Mouse (Mus musculus) forebrain, postnatal 0 days (tissue): ENCODE data around the gene Hist2h2aa1. TPM values are rescaled to one million over a fixed set of nuclear protein-coding genes. Genes with fewer than 3 reads are reported as not detected.

Experiments used
- ATAC-seq: fragments of 200-750 bp; cut with Nextera tagmentation; 2 replicates; pipeline ENCODE4 v1.8.0; 2017; ENCODE audit warnings: mild to moderate bottlenecking, moderate library complexity
- DNase-seq: peaks from one replicate; pipeline ENCODE4 v3.0.0-alpha.2; 2015
- H3K27ac ChIP-seq: fragments of 300-500 bp; sonication (generic); 2 replicates; pipeline ENCODE4 v1.5.1; 2014; ENCODE audit warnings: low read depth, mild to moderate bottlenecking, antibody characterized with exemption, low read length, moderate library complexity, mixed read lengths
- H3K27me3 ChIP-seq: fragments of 300-500 bp; sonication (generic); 2 replicates; pipeline ENCODE4 v1.6.1; 2014; ENCODE audit warnings: mild to moderate bottlenecking, low read length, mixed read lengths; ENCODE audit not compliant: insufficient read depth
- H3K36me3 ChIP-seq: fragments of 300-500 bp; sonication (generic); 2 replicates; pipeline ENCODE4 v1.6.1; 2014; ENCODE audit warnings: mild to moderate bottlenecking, moderate library complexity; ENCODE audit not compliant: insufficient read depth
- H3K4me1 ChIP-seq: fragments of 300-500 bp; sonication (generic); 2 replicates; pipeline ENCODE4 v1.6.1; 2014; ENCODE audit warnings: antibody characterized with exemption; ENCODE audit not compliant: insufficient read depth
- H3K4me2 ChIP-seq: fragments of 300-500 bp; sonication (generic); 2 replicates; pipeline ENCODE4 v1.6.1; 2014; ENCODE audit warnings: low read depth, mild to moderate bottlenecking, moderate library complexity
- H3K4me3 ChIP-seq: fragments of 300-500 bp; sonication (generic); 2 replicates; pipeline ENCODE4 v1.5.1; 2014; ENCODE audit warnings: low read depth, low read length, mixed read lengths
- H3K9ac ChIP-seq: fragments of 300-500 bp; sonication (generic); 2 replicates; pipeline ENCODE4 v1.6.1; 2014; ENCODE audit warnings: mild to moderate bottlenecking
- H3K9me3 ChIP-seq: fragments of 300-500 bp; sonication (generic); 2 replicates; pipeline ENCODE4 v1.6.1; 2016; ENCODE audit warnings: low read length
- CTCF ChIP-seq: sonication (generic); IDR thresholded peaks from 2 replicates; pipeline ENCODE4 v1.5.1; 2016; ENCODE audit warnings: antibody characterized with exemption, control low read depth, low read depth
- WGBS: fragments of 180-500 bp; shearing (Covaris S2); extraction: QIAGEN DNeasy Blood & Tissue Kit; methylation state at CpG from one replicate; pipeline ENCODE4 v1.1.7; 2014; 5-methylcytosine and 5-hydroxymethylcytosine counted together
- polyA plus RNA-seq: library from polyadenylated mRNA; unstranded; fragments of >200 nt; fragmentation: Nextera tagmentation; extraction: Ambion mirVana; gene quantifications from 2 replicates; pipeline ENCODE4 v1.2.1, GENCODE M21; 2015
- total RNA-seq: library from RNA; depleted of rRNA; stranded (reverse); fragments of >200 nt; gene quantifications from 2 replicates; pipeline ENCODE4 v1.2.3, GENCODE M21; 2014

Gene Hist2h2aa1
- total and polyA plus RNA-seq, 2 experiments from 2014 or later, result 23.3 to 906 TPM

DNA sequence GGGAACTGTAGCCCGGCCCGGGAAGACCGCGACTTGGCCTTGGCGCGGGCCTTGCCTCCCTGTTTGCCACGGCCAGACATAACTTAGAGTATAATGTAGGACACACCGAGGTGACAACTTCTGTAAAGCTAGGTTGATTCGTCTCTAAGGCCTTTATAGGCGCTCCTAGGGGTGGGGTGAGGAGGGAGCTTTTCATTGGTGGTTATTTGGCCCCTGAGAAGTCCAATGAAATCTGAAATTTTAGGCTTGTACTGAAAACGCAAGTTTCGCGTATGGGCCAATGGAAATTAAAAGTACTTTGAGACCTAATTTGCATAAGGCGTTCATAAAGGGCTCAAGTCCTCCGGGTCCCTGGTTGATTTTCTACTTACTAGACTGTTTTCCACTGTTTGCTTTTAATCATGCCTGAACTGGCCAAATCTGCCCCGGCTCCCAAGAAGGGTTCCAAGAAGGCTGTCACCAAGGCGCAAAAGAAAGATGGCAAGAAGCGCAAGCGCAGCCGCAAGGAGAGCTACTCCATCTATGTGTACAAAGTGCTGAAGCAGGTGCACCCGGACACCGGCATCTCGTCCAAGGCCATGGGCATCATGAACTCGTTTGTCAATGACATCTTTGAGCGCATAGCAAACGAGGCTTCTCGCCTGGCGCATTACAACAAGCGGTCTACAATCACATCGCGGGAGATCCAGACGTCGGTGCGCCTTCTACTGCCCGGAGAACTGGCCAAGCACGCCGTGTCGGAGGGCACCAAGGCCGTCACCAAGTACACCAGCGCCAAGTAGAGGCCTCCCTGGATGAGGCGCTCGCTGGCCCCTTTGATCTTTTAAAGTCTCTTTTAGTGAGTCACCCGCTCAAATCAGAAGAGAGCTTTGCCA, 24.3 kb upstream of the Hist2h2aa1 start, which contains the start of the genes Hist2h2ac and Hist2h2be:
Hist2h2ac (minus strand) TSS at position 116 of the 875 bp plus-strand sequence.
Hist2h2be (plus strand) TSS at position 355 of the 875 bp plus-strand sequence.
- DNase-seq, result peak; percentile 92
- Histone ChIP-seq H3K27ac (peak within 1 kb of the TSS; percentile 92), H3K4me1 (peaks cover 10% of the 10 kb centered on the region), H3K9me3 (no peaks in the 10 kb centered on the region), H3K4me3 (peak within 1 kb of the TSS; percentile 63), H3K27me3 (no peaks in the 10 kb centered on the region), H3K4me2 (peak within 1 kb of the TSS; percentile 80), H3K9ac (peak within 1 kb of the TSS; percentile 69), H3K36me3 (no peaks in the 10 kb centered on the region)
- TF ChIP-seq CTCF, result no peak
- under 1% methylated on average over 43 of the region's 43 CpGs for WGBS
- ATAC-seq, result peak; percentile 84

DNA sequence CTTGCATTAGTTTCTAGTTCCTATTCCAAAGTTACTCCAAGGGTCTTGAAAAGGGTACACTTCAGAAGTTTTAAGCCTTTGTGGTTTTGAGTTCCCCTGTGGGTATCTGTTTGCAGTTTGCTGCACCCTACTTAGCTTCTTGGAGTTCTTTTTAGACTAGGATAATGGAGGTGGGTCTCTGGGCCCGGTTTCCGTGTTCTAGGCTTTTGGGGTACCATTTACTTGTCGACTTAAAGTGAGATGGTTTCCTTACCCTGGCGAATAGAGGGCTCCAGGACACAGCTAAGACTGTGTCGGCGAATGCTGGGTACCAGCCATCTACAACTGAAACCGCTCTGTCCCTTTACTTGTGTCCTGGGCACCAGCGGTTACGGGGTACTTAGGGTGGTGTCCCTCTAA, 23.7 kb upstream of the Hist2h2aa1 start:
- Histone ChIP-seq H3K9me3 (no peaks in the 10 kb centered on the region), H3K36me3 (no peaks in the 10 kb centered on the region), H3K27me3 (no peaks in the 10 kb centered on the region), H3K9ac (peak overlapping the region; percentile 69), H3K4me1 (peaks cover 10% of the 10 kb centered on the region), H3K4me2 (peak overlapping the region; percentile 80), H3K27ac (peak overlapping the region; percentile 92), H3K4me3 (peak overlapping the region; percentile 63)
- no peak for ATAC-seq
- 9% methylated on average over 9 of the region's 9 CpGs for WGBS
- no peak for TF ChIP-seq CTCF
- DNase-seq, result no peak

GRCm38 (mm10) chr3:96222774-96223173, 22.5 kb upstream of the Hist2h2aa1 start:
- H3K4me2 ChIP-seq, result peak overlapping the region; percentile 80
- DNase-seq (no peak), ATAC-seq (no peak)
- 60% methylated on average over 4 of the region's 4 CpGs for WGBS
- H3K9ac ChIP-seq, result no peak overlapping the region
- no peaks in the 10 kb centered on the region for H3K27me3 ChIP-seq
- TF ChIP-seq CTCF, result no peak
- H3K27ac ChIP-seq, result no peak overlapping the region
- H3K9me3 ChIP-seq, result no peaks in the 10 kb centered on the region
- H3K4me3 ChIP-seq, result no peak overlapping the region
- H3K36me3 ChIP-seq, result no peaks in the 10 kb centered on the region
- H3K4me1 ChIP-seq, result peaks cover 10% of the 10 kb centered on the region

GRCm38 (mm10) chr3:96225421-96225820, 19.9 kb upstream of the Hist2h2aa1 start:
- Histone ChIP-seq H3K9me3 (no peaks in the 10 kb centered on the region), H3K9ac (no peak overlapping the region), H3K4me3 (no peak overlapping the region), H3K36me3 (no peaks in the 10 kb centered on the region), H3K27me3 (no peaks in the 10 kb centered on the region), H3K27ac (no peak overlapping the region), H3K4me2 (no peak overlapping the region), H3K4me1 (peaks cover 10% of the 10 kb centered on the region)
- DNase-seq, result no peak
- no peak for TF ChIP-seq CTCF
- no peak for ATAC-seq
- WGBS, result 9% methylated on average over 2 of the region's 2 CpGs

- Histone ChIP-seq H3K36me3 (no peaks in the 10 kb centered on the region), H3K27me3 (no peaks in the 10 kb centered on the region), H3K4me2 (no peak overlapping the region), H3K9me3 (no peaks in the 10 kb centered on the region), H3K27ac (no peak overlapping the region), H3K4me1 (peaks cover 10% of the 10 kb centered on the region), H3K4me3 (no peak overlapping the region), H3K9ac (no peak overlapping the region)
- ATAC-seq (no peak), DNase-seq (no peak)
- no peak for TF ChIP-seq CTCF
- 77% methylated on average over 8 of the region's 8 CpGs for WGBS
These were observed 18.3 kb upstream of the Hist2h2aa1 start for GRCm38 (mm10) chr3:96226695-96227648.

DNA sequence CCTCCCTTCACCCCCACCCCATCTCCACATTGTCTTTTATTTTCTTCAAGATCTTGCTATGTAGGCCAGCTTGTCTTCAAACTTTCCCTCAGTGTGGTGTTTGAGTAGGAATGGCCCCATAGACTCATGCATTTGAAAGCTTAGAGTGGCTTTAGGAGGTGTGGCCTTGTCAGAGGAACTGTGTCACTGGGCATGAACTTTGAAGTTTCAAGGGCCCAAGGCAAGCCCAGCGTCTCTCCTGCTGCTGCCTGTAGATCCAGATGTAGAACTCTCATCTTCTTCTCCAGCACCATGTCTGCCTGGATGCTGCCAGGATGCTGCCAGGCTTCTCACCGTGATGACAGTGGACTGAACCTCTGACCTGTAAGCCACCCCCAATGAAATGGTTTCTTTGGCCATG, 16.5 kb upstream of the Hist2h2aa1 start:
- Histone ChIP-seq H3K4me3 (no peak overlapping the region), H3K27ac (no peak overlapping the region), H3K9me3 (no peaks in the 10 kb centered on the region), H3K36me3 (no peaks in the 10 kb centered on the region), H3K4me2 (no peak overlapping the region), H3K4me1 (0 out of 2 replicates have a peak, but pooled peaks cover 4% of the 10 kb centered on the region), H3K9ac (no peak overlapping the region), H3K27me3 (no peaks in the 10 kb centered on the region)
- TF ChIP-seq CTCF, result no peak
- ATAC-seq (no peak), DNase-seq (no peak)
- WGBS, result 79% methylated on average over 2 of the region's 2 CpGs
